Comparison of ENCODE assay signal across 27 mouse cellular contexts in genomic region chrX:146317487-146317886, GRCm38 (mm10).
"Had no signal": no experiment of that assay in that cellular context is flagged by ENCODE, and none has a peak within 500 bp of the region (broad histone marks: within the 10 kb centered on the region; RNA-seq: fewer than 3 reads in every experiment).

No protein-coding gene starts in this region.

- H3K27ac ChIP-seq: heart, adult 2 months; heart, embryonic 13.5 days; heart, embryonic 15.5 days; hindbrain, embryonic 12.5 days; hindbrain, embryonic 15.5 days; hindbrain, postnatal 0 days; kidney, embryonic 15.5 days; kidney, postnatal 0 days; left cerebral cortex, adult 2 months; limb, embryonic 10.5 days; limb, embryonic 12.5 days; liver, embryonic 13.5 days; liver, embryonic 15.5 days had no signal

- H3K4me3 ChIP-seq: heart, adult 2 months; heart, embryonic 13.5 days; heart, embryonic 15.5 days; hindbrain, embryonic 12.5 days; hindbrain, embryonic 15.5 days; kidney, embryonic 15.5 days; left cerebral cortex, adult 2 months; limb, embryonic 10.5 days; limb, embryonic 12.5 days; liver, embryonic 13.5 days; liver, embryonic 15.5 days had no signal

- H3K27me3 ChIP-seq: heart, embryonic 13.5 days; heart, embryonic 15.5 days; hindbrain, embryonic 12.5 days; hindbrain, embryonic 15.5 days; kidney, embryonic 15.5 days; limb, embryonic 12.5 days; liver, embryonic 13.5 days; liver, embryonic 15.5 days had no signal

- H3K4me1 ChIP-seq: heart, embryonic 13.5 days; heart, embryonic 15.5 days; hindbrain, embryonic 12.5 days; hindbrain, embryonic 15.5 days; kidney, embryonic 15.5 days; limb, embryonic 10.5 days; limb, embryonic 12.5 days; liver, embryonic 13.5 days; liver, embryonic 15.5 days had no signal

- H3K9me3 ChIP-seq: heart, embryonic 13.5 days; heart, embryonic 15.5 days; hindbrain, embryonic 12.5 days; hindbrain, embryonic 15.5 days; kidney, embryonic 15.5 days; limb, embryonic 10.5 days; limb, embryonic 12.5 days; liver, embryonic 13.5 days; liver, embryonic 15.5 days had no signal

- H3K36me3 ChIP-seq: heart, embryonic 13.5 days; heart, embryonic 15.5 days; hindbrain, embryonic 12.5 days; hindbrain, embryonic 15.5 days; kidney, embryonic 15.5 days; limb, embryonic 10.5 days; limb, embryonic 12.5 days; liver, embryonic 13.5 days; liver, embryonic 15.5 days had no signal

- H3K4me2 ChIP-seq: heart, embryonic 11.5 days; heart, embryonic 13.5 days; heart, embryonic 15.5 days; hindbrain, embryonic 12.5 days; hindbrain, embryonic 15.5 days; kidney, embryonic 15.5 days; limb, embryonic 12.5 days; liver, embryonic 11.5 days; liver, embryonic 13.5 days; liver, embryonic 15.5 days had no signal

- ATAC-seq: hindbrain, postnatal 0 days; intestine, embryonic 16.5 days had no signal

- DNase-seq: gastrocnemius, postnatal 14 days; gastrocnemius, postnatal 36 days; heart, adult 11 months; heart, adult 2 months; heart, postnatal 14 days; heart, postnatal 36 days; kidney, adult 11 months; kidney, adult 2 months; kidney, adult 9 months; kidney, postnatal 14 days; kidney, postnatal 36 days; liver; liver, embryonic 13.5 days had no signal

- H3K9ac ChIP-seq: heart, embryonic 13.5 days; heart, embryonic 15.5 days; hindbrain, embryonic 12.5 days; hindbrain, embryonic 15.5 days; kidney, embryonic 15.5 days; limb, embryonic 12.5 days; liver, embryonic 13.5 days; liver, embryonic 15.5 days had no signal
